Mouse (Mus musculus): ENCODE data around the gene Arhgap18.

DNA sequence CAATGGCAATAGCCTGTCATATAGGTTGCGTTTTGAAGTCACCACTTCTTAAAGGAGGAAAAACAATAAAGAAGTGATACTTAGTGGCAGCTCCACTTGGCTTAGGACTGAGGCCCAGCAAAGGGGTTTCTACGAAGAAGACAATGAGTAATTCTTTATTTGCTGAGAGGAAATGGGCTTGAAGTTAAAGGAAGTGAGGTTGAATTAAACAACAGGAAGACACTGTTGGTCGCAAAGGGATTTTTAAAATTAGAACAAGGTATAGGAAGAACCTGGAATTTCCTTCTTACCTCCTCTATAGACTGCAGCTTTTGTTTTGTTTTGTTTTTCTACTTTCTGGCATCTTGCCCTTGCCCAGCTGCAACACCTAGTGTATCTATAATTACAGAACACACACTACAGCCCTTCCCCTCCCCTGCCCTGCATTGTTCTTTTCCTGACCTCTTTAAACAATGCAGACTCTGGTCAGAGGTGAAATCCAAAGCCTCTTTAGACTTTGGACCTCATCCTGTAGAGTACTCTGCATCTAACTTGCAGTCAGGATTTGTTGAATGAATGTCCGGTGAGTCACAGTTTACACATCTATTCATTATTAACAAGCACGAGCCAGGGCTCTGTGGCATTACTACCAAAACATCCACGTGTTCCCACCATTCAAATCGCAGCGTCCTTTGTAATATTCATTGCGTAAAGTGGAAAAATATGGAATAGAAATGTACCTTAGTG lies 75.4 kb downstream of the Arhgap18 start:
- TF ChIP-seq CTCF (conservative IDR thresholded peaks at IDR 0.05; ENCODE audit: low read length) (no peak), POU5F1 (IDR thresholded peaks at IDR 0.05; ENCODE audit: borderline replicate concordance, low read length) (no peak), NANOG (IDR thresholded peaks at IDR 0.05; ENCODE audit: borderline replicate concordance, low read length) (no peak)

Measured in E14TG2a.4 (cell line).